Mouse (Mus musculus) right cerebral cortex, postnatal 25 days (tissue): ENCODE results near the gene Gm14597.
"Not testable (repeated sequence)": the region's sequence is repeated elsewhere in the genome, so short reads cannot be mapped to it uniquely, and the experiment has no call there.

ENCODE experiments used
- DNase-seq: peaks from one replicate; pipeline ENCODE4 v3.0.0; 2022

The Gm14597 gene

DNA sequence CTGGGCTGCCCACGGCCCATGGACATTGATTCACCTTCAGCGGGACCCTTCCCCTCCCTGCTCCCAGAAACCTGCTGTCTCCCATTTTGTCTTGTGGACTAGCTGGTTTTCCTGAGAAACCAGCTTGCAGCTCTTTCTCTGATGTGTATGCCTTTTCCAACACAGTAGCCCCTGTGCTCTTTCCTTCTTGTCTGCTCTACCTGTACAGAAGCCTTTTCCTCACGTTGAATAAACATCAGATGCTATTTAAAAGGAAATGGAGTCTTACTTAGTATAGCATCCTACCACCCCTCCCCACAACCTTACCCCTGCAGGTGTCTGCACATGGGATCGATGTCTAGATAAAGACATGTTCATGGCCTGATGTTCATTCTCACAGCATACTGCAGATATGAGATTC, at the start of gene Gm14597:
Gene Gm14597 (minus strand): TSS at position 101 of the 400 bp plus-strand sequence.
- not testable (repeated sequence) for DNase-seq

DNA sequence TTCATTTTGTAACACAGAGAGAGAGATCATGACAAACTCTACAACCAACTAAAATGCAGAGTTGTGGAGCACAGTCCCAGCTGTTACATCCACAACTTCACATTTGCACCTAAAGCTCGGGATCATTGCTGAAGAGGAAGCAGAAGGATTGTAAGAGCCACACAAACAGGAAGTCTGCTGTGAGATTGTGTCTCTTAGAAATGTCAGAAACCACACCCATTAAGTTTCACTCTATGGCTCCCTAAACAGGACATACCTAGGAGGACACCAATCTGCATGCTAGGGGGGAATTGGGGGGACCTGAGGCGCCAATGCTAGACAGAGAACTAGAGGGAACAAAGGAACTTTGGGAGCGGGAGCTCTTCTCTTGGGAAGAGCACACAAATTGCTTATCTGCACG, 44.1 kb upstream of the Gm14597 start:
- DNase-seq = not testable (repeated sequence)

DNA sequence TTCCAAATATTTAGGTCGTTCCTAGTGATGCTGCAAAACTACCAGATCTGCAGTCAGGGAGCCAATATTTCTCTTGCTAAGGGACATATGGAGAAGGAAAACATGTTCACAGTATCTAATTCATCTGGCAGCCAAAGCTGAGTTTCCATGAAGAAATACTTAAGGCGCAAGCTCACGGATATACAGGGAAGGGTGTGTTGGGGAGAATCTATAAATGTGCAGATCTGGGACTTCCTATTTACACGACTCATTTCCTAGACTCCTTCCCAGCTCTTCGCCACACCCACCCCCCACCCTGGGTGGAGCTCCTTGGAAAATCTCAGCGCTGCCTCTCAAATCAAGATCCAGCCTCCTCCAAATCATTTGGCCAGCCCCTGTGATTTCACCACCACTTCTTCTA, 37.1 kb upstream of the Gm14597 start:
- no peak for DNase-seq

DNA sequence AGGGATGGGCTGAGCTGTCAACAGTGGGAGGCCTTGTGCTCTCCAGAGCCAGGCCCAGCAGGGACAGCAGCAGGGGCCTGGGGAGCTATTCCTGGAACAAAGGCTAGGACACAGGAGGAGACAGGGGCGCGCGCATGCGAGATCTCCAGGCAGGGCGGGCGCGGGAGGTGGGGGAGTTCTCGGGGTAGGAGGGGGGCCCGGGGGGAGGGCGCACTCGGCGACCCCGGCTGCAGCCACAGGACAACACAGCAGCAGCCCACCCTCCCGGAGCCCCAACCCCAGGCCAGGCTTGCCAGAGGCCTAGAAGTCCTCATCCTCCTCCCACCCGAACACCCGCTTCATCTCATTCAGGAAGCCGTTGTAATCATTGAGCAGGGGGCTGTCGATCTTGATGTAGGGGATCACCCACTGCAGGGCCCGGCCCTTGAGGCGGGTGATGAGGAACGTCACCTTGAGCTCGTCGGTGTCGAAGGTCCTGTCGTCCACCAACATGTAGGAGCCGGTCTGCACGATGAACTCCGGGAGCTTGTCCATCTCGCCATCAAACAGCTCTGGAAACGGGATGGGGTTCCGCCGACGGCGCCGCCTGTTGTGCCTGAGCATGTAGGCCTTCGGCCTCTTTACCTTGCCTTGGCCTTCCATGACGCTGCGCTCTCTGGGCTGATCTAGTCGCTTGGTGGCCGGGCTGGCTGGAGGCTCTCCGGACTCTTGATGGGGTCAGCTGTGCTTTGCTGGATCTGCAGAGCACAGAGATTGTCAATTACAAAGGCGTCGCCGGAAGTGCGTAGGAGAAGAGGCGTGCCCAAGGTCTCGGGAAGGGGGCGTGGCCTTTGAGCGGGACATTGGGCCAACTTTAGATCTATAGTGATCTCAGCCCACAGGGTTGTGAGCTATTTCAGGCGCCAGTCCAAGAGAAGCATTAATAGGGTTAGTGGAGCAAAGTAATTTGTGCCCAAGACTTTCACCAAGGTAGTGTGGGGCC, 34.5 kb upstream of the Gm14597 start, which contains the start of gene Rtl8a:
Gene Rtl8a (minus strand): TSS at position 703 of the 982 bp plus-strand sequence.
- DNase-seq = peak; percentile 58

DNA sequence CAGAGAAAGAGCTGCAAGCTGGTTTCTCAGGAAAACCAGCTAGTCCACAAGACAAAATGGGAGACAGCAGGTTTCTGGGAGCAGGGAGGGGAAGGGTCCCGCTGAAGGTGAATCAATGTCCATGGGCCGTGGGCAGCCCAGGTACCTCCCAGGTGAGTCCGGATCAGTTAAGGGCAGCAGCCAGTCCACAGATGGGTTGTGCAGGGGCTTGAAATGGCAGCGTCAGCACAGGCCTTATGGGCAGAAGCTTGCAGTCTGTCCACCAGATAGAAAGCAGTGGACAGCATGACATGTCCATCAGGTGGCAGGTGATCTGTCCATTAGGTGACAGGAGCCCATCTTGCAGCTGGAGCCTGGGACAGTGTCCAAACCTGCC, 33.8 kb upstream of the Gm14597 start:
- DNase-seq = peak; percentile 4

DNA sequence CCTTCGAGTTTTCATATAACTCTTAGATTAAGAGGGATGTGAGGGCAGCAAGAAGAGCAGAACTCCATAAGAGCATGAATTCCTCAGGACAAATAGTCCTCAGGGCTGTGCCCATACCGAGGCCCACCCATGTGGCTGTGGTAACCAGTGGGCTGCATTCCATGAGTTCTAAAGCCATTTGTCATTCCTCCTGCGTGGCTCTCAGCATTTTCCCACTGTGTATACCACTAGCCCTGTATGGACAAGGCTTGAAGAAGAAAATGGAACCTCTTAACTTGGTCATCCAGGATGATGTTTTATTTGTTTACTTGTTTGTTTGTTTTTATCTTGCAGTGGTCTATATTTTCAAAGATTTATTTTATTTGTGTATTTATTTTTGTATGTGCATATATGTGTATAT, 29.3 kb upstream of the Gm14597 start:
- DNase-seq = not testable (repeated sequence)

DNA sequence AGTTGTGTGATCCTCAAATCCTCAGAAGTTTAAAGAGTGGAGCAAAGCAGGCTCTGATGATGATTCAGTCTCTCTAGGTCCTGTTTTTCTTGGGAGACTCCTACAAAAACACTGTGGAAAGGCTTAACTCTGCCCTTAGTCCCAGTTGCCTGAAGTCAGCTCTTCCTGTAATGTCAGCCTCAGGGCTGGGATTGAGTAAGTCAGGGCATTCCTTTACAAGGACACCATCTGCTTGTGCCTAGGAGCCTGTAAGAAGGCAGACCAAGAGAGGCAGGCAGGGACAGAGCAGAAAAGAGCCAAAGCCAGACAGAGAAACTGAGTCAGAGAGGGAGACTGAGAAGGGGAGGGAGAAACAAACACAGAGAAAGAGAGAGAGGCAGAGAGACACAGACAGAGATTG, 2.6 kb upstream of the Gm14597 start:
- not testable (repeated sequence) for DNase-seq

DNA sequence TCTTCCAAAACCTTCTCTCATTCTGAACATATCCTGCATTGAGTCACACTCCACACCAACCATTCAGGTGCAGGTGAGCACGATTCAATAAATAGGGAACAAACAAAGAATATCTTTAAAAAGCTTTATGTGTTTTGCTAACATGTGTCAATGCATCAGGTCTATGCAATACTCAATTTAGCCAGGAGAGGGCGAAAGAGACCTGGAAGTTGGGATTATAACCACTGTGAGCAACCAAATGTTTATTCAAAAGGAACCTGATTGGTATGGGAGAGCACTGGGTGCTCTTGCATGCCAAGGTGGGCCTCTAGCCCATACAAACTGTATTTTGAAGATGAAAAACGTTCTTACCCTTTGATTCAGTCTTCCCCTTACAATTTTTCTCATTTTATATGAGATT, 1.8 kb upstream of the Gm14597 start:
- peak; percentile 36 for DNase-seq

DNA sequence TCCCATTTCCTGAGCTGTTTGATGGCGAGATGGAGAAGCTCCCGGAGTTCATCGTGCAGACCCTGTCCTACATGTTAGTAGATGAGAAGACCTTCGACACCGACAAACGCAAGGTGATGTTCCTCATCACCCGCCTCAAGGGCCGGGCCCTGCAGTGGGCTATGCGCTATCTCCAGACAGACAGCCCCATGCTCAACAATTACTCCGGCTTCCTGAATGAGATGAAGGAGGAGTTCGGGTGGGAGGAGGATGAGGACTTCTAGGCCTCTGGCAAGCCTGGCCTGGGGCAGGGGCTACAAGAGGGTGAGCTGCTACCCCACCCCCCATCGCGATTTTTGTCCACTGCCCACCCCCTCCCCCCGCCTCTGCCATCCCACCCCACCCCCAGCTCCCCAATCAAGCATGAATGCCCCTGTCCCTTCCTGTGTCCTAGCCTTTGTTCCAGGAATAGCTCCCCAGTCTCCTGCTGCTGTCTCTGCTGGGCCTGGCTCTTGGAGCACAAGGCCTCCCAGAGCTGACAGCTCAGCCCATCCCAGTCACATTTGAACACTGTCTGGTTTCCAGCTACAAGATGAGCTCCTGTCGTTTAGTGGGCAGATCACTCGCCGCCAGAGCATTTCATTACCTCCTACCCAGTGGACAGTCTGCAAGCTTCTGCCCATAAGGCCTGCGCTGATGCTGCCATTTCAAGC, 511 bp downstream of the Gm14597 start:
- DNase-seq = peak; percentile 11

DNA sequence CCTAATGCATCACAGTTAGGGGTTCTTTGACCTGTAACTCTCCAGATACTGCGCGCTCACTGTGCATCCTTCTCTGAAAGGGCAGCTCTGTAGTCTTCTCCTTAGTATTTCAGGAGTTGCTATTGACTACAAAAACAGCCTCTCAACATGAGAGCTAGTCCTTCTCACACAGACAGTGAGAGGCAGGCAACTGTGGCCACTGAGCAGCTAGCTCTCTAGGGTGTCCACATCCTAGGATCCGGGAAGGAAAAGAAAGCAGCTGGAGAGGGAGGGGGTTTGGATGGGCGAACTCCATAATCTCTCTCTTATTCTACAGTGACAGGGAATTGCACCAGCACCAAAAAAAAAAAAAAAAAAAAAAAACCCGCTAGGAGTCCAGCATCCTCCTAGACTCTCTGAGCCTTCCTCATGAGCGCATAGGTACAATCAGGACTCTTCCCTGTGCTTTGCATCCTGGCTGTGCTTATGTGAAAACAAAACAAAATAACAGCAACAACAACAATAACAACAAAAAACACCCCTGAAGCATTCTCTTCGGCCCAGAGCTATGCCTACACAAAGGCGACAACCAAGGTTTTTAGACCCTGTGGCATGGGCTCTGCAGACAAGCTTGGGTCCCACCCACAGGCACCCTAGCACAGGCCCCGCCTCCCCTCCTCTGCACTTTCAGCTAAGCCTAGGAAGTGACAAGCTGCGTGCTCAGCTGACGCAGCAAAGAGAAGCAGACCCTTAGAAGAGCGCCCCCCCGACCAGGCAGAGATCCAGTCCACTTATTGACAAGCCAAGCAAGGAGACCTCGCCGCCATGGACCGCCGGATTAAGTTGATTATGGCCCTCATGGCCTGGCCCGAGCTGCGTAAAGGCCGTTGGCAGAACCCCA, 1.3 kb downstream of the Gm14597 start, which contains the start of gene Rtl8c:
Gene Rtl8c (plus strand): TSS at position 791 of the 880 bp plus-strand sequence.
- DNase-seq = peak; percentile 74

DNA sequence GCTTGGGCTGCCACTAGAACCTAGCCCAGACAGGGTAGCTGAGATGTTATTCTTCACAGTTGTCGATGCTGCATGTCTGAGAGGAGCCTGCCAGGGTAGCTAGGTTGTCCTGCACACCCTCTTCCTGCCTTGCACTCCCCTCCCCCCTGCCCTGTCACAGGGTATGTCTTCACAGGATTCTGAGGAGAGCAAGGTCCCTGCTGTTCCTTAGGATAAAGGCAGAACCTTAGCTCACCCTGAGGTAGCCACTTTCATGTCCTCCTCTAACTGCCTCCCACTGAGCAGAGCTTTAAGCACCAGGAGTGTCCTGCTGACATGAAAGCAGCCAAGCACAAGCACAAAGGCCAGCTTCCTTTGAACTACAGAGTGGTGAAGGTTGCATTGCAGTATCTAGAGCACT, 2.6 kb downstream of the Gm14597 start:
- DNase-seq = not testable (repeated sequence)

DNA sequence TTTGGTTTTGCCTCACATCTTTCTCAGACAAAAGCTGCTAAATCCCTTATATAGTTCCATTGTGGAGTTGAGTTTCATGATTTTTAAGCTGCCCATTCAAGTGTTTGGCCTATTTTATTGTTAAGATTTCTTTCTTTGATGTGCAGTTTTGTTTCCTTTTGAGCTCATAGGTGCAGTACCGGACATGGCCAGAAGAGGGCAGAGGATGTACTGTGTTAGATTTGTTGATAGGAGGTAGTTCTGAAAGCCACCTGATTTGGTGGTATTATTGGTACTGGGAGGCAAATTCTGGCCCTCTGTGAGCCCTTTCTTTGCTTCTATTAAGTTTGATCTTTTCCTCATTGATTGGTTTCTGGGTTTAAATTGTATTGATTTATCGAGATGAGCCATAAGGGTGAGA, 8.8 kb downstream of the Gm14597 start:
- peak; percentile 16 for DNase-seq

DNA sequence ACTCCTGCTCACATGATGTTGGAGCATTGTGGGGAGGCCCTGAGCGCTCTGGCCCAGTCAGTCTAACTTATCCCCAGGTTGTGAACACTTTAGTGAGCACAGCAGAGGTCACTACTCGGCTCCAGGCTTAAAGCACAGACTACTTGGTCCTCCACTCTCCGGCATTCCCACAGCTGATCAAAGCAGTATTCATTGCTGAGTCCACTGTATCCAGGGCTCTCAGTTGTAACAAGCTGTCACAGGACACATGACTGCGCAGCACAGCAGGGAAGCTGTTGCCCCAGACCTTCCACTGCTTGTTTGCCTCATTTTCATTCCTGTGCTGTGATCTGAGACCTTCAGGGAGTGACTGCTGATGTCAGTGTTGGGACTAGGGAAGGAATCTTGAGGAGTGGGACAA, 25.4 kb downstream of the Gm14597 start:
- DNase-seq = not testable (repeated sequence)

DNA sequence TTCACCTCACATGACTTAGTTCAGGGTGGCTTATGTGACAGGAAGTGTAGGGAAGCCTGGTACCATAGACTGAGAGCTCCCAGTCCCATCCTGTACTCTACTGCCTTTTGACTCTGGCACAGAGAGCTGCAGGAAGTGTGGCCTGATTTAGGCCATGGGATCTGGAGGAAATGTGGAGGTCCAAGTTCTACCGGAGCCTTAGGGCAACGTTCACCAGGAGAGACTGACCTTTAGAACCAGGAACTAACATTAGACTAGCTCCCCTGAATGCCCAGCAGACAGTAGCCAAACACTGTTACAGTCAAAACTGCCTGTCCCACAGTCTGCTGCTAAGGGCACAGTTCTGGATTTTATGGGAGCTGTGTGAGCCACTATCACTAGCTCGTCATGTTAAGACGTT, 27.4 kb downstream of the Gm14597 start:
- DNase-seq = not testable (repeated sequence)

DNA sequence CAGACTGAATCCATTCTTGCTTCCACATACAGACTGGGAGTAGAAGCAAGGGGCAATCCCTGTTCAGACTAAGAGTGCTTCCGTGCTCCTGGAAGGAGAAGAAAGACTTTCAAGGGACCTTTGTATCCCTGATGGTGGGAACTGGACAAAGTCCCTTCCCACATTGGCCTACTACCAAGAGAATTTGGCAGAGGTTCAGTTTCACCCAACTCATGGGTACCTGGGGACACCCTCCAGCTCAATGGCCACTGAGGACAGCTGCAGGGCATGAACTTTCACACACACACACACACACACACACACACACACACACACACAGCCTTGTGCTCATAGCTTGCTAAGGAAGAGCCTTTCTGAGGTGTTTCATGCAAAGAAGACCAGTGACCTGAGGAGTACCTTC, 29.5 kb downstream of the Gm14597 start:
- DNase-seq = no peak
